Mouse (Mus musculus) CD4-positive helper T cell, adult 2 months (primary cell): Measurements from ENCODE around the gene Fam92b.

Experiments
- DNase-seq: peaks from one replicate; pipeline ENCODE4 v3.0.0-alpha.2; 2012; ENCODE audit warnings: low read depth, missing footprints, low spot score

The Fam92b gene

DNA sequence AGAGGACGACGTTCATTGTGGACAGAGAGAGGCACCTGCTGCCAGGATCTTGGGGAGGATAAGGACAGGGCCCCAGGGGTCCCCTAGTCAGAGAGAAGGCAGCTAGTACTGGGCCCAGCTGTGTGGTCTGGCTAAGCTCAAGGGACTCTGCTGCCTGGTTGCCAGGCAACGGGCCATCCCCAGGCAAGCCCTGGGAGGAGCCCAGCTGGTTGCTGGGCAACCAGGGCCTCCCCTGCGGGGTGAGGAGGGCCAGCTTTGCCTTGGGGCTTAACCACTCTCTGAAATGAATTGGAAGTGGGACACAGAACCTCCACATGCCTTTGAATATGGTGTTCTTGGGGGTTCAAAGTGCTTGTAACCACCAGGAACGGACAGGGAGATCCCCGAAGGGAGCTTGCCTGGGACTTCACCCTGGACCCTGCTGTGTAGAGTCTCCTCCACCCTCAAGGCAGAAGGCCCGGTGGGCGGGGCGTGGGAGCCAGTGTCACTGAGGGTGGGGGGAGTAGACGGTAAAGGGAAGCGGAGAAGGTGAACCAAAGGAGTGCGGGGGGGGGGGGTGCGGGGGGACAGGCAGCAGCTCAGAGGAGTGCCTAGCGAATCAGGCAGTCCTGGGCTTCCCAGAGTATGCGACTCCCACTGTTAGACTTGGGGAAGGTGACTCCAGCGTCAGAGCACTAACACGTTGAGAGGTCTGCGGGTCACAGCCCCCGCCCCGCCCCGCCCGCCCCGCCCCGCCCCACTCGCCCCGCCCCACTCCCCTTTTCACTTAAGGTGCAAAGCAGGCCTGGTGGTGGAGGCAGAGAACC lies at the start of gene Fam92b:
Fam92b (minus strand) TSS at position 149 of the 806 bp plus-strand sequence.
- DNase-seq = peak; percentile 48

DNA sequence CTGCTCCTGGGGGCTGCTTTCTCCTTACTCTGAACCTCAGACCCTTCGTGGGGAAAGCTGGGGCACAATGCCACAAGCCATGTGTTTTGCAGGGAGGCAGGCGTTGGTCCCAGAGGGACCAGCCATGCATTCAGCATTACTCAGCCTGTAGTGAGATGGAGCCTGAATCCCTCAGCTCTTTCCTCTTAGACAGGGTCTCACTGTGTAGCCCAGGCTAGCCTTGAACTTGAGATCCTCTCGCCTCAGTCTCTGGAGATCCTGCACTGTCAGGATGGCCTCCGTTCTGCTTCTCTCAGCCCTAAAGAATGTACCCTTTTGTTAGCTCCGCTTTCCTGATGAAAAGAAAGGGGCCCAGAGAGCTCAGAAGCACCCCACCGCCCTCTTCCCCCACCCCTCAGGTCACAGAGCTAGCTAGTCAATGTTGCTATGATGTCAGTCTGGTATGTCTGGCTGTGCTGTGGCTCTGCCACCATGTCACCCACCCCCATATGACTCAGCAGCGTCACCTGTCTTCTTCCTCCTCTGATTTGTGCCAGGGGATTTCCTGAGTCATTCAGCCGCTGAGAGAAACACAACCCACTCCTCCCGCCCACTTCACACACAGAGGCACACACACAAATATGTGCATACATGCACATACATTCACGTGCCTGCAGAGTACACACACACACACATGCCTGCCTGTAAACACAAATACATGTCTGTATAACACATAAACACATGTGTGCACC lies 48.3 kb upstream of the Fam92b start:
- DNase-seq = peak; percentile 57

DNA sequence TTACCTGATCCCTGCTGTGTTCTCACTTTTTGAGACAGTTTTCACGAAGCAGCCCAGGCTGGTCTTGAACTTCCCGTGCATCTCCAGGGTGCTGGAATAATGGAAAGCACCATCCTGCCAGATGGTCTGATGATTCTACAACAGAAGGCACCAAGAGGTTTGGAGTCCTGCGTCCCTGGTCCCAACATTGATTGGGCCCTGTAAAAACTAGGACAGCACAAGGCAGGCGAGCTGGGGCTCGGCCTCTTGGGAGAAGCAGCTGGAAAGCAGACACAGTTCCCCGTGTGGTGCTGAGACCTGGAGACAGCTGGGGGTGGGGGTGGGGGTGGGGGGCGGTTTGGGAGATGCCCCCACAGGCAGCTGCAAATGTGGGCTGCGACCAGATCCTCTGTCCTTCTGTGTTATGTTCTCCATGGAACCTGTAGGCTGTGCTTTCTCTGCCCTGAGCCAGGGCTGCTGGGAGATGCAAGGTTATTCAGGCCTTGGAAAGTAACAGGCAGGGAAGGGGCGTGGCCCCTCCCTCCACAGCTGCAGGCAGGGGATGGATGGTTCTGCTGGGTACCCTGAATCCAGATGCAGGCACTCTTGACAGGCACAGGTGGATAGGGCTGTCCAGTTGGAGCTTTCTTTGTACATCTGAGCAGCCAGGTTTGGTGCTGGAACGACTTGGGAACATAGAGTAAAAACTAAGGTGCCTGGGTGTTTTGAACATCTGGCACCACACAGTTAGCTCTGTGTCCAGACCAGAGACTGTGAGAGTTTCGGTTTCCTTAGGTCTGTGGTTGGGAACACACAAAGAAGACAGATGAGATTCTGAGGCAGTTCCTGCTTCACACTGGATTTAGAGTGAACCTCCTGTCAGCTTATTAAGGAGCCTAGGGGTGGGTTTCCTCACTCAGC lies 47.5 kb upstream of the Fam92b start:
- DNase-seq = no peak

DNA sequence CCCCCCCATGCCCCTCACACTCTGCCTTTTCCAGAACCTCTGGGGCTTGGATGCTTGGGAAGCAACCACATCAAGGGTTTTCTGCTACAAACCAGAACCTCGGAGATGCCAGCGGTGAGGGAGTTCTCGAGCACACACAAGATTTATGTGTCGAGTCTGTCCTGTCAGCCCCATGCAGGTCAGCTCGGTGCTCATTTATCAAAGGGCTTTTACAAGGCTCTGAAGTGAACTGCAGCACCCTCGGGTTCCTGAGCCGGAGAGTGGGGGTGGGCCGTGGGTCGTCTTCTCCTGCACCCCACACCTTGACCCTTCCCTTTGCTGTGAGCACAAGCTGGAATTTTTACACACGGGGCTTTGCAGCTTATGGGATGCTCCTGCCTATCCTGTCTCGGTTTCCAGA lies 45.3 kb upstream of the Fam92b start:
- no peak for DNase-seq

DNA sequence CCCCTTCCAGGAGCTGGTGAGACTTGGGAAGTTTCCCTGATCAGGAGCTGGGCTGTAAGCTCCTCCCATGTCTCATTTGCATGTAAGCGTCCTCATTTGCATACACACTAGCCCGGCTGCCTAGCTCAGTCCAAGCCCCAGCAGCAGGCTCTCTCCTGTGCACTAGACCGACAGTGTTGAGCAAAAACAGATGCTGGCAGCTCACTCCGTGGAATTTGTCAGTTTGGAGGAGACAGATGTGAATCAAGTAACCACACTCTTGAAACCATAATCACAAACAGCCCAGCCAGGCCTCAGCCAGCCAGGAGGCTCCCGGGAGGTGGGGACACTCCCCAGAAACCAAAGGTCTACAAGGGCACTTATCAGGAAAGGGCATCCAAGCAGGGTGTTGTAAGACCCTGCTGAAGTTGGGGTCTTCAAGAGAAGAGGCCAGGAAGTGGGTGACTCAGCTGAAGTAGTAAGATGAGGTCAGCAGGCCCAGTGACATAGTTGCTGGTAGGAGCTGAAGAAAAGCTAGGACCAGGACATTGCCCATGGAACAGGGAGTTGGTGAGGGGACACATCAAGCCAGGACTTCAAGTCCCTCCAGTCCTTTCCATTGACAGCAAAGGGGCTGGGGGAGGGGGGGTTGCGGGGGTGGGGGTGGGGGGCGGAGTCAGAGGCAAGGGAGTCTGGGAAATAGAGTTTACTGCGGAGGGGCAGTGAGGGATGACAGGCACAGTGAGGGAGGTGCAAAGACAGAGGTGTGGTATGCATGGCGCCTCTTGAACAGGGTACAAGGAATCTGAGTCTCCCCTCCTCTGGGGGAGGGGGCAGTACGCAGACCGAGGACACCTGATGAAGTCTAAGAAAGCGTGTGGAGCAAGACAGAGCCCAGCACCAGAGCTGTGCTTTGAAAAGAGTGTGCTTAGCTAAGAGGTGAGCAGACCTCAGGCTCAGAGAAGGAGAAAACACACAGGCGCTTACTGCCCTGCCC lies 39.9 kb upstream of the Fam92b start:
- DNase-seq = no peak

DNA sequence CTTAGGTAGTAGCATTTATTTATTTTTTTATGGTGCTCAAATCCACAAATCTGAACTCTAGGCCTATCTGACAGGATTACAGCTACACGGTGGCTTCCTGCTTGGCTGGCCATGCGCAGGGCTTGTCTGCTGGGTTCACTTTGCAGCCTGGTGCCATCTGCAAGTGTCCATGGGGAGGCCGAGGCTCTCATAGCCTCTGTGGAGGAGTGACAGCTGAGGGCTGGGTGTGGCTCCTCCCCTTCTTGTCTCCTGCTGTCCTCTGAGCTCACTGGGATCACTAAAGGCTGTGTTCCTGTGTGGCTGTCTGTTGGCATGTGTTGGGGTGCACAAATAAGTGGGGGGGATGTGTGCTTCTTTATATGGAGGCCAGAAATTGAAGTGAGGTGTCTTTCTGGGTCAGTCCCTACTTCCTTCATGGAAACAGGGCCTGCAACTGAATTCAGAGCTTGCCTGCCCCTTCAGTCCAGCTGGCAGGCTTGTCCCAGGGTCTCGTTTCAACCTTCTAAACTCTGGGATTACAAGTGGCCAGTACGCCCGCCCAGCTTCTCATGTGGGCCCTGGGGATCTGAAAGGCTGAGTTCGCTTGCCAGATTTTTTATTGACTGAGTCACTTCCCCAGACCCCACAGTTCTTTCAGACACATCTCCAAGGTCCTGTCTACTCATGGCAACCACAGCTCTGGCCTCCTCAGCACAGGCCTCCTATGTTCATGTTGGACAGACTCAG lies 38.3 kb upstream of the Fam92b start:
- DNase-seq = no peak

DNA sequence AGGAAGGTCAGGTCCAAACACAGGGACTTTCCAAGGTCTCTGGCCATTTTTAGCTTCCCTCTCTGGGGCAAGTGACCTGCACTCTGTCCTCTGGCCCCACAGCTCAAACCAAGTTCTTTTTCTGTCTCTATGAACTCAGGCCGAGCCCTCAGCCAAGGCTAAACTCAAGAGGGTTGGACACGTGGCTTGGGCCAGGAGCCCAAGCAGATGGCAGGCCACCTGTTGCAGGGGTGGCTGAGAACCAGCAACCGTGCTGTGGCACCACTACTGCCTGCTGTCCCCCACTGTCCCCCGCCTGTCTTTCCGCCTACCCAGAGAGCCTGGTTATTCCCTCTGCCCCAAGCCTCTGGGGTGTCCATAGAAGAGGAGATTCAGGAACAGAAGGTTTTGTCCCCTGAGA lies 36.7 kb upstream of the Fam92b start:
- DNase-seq = no peak

DNA sequence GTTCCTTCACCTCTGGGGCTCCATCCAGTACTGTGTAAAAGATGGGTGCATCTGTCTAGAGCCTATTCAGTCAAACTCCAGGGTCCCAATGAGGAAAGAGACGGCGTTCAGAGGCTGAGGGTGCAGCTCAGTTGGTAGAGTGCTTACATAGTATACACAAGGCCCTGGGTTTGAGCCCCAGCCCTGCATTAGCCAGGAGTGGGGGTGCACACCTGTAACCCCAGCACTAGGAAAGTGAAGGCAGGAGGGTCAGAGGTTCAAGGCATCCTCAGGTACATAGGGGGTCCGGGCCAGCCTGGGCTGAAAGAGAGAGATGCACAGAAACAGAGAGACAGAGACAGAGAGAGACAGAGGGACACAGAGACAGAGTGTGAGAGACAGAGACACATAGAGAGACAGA lies 36.0 kb upstream of the Fam92b start:
- no peak for DNase-seq

DNA sequence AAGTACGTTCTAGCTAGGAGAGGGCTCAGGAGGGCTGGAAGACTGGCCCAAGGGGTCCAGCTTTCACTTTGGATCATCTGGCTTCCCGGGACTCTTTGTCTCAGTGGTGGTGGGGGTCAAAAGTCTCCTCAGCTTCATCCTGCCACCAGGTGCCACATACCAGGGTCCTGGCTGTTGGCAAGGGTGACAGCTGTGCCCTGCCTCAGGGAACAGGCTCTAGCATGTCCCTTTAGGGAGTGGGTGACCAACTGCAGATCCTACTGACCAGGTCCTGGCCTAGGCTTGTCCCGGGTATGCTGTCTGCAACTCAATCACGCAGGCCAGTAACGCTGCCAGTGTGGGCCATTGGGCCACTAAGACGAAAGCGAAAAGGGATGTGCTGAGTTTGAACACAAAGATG lies 35.3 kb upstream of the Fam92b start:
- DNase-seq = no peak

DNA sequence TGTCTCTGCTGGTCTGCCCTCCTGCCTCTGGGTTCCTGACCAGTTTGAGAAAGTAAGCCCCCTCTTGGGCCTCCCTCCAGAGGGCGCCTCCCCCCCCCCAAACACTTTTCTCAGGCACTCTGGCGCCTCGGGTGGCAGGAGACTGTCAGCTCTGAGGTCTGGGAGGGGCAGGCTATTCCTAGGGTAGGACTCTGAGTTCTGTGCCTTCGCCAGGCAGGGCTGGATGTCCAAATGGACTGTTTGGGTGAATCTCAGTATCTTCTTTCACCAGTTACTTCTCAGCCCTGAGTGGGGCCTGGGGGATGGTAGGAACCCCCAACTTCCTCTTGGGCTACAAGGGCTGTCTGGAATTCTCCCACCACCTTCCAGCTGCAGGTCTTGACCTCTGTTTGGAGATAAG lies 34.1 kb upstream of the Fam92b start:
- DNase-seq = no peak

DNA sequence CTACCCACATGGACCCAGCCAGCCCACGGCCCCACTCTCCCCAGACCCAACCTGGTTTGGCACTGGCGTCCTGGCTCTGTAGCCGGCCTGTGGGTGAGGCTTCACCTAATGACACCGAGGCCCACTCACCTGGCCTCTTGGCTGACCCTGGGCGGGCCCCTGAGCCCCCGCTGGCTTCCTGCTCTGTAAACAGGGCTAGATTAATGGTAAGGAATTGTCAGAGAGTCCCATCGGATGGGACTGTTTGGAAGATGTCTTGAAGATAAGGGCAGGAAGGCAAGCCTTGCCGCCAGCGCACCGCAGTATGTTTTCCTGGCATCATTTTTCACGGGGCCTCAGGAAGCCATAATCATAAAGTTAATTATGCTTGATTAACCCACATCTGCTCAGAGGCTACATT lies 30.8 kb upstream of the Fam92b start:
- no peak for DNase-seq

DNA sequence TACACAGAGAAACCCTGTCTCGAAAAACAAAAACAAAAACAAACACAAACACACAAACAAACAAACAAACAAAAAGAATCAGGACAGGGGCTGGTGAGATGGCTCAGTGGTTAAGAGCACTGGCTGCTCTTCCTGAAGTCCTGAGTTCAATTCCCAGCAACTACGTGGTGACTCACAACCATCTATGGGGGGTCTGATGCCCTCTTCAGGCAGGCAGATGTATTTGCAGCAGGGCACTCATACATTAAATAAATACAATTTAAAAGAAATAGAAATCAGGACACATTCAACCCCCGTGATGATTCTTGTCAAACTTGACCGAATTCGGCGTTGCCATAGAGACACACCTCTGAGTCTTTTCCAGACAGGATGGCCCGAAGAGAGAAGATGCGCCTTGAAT lies 30.1 kb upstream of the Fam92b start:
- DNase-seq = no peak

DNA sequence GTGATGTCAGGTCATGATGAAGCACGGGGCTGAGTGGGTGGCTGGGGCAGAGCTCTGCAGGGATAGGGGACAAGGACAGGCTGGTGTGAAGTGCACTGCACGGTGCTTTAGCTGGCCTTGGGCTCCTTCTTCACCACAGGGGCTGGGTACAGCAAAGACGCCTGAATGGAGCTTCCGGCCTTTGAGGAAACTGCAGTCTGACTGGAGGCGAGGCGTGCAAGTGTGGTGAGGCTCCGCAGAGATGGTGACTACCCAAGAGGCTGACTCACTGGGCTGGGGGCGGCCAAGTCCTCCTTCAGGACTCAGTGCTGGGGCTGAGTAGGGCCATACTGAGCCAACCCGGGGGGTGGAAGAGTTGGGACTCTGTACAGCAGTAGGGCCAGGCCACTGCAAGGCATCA lies 28.6 kb upstream of the Fam92b start:
- no peak for DNase-seq

DNA sequence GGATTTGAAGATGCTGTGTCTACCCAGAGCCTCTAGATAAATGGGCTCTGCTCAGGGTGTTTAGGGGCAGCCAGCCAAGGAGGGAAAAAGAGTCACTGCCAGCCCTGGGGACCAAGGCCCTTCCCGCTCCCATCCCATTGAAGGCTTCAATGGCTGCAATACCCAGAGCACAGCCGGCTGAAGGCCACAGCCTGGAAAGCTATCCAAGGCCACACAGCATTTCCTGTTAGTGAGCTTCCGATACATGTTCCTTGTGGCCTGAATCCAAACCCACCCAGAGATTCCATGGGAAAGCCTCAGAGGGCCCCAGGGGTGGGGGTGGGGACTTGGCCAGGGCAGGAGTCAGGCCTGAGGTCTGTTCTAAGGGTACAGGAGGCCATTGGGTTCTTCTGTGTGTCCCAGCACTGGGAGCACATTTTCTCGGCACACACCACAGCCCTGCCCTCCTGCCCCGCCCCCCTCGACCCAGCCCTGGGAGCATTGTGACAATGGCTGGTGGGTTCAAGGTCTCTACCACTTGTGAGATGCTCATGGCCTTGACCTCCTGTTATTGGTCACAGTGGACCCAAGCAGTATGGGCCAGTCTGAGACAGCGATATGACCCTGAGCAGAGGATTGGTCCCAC lies 27.6 kb upstream of the Fam92b start:
- no peak for DNase-seq

DNA sequence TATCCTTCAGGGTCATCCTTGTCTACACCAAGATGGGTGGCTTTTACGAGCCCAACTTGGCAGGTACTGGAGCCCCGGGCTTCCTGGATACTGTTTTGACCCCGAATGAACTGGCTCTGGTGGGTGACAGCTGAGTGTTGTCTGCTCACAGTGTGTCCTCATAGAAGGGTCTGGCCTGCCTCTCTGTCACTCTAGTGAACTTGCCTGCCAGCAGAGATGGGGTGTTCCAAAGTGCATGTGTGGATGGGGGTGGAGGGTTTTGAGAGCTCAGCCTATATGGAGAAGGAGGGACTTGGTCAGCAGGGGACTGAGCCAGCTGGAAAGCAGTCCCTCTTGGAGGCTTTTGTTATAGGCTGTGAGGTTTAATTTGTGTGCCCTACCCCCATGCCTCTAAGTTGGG lies 25.3 kb upstream of the Fam92b start:
- no peak for DNase-seq

DNA sequence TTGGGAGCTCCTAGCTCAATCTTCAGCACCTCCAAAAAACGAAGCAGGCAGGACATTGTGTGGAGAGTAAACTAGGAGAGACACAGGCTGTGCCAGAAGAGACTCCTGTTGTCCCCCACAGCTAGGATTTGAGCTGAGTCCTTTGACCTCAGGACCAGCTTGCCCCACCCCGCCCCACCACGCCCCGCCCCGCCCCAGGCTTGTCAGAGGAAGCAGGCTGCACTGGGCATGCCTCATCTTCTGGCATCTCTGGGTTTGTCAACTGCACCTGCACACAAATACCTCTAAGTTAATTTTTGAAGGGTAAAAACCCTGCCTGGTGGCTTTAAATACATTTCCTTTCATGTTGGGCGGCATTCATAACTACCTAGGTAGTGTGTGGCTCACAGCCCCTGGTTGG lies 24.1 kb upstream of the Fam92b start:
- no peak for DNase-seq

DNA sequence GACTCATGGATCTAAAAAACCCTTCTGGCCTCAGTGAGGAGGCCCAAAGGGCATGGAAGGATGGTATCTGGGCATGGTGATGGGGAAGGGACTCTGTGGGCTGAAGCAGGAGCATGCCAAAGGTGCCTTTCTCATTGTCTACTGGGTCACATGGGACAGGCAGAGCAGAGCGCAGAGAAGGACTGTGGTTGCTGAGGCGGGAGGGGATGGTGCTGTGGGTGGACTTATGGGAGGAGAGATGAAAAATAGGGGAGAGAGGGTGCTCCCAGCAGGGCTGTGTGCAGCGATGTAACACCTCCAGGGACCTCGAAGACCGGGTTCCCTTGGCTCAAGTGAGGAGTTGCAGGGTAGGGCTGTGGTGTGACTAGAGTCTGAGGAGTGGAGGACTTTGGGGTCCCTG lies 14.9 kb upstream of the Fam92b start:
- no peak for DNase-seq

DNA sequence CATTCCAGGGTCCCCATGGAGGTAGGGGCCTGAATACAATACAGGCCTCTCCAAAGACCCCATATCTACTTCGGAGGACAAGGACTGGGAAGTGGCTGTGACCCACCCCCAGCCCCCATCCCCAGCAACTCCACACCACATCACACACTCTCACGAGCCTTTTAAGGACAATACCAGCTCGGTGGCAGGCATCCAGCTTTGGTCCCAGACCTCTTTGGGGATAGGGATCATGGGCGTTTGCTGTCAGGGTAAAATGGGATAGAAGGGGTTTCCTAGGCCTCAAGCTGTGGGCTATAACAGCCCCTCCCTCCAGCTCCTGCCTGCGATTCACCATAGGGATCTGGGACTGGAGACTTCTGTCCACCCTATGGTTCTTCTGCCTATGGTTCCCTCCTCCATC lies 14.4 kb upstream of the Fam92b start:
- DNase-seq = no peak

DNA sequence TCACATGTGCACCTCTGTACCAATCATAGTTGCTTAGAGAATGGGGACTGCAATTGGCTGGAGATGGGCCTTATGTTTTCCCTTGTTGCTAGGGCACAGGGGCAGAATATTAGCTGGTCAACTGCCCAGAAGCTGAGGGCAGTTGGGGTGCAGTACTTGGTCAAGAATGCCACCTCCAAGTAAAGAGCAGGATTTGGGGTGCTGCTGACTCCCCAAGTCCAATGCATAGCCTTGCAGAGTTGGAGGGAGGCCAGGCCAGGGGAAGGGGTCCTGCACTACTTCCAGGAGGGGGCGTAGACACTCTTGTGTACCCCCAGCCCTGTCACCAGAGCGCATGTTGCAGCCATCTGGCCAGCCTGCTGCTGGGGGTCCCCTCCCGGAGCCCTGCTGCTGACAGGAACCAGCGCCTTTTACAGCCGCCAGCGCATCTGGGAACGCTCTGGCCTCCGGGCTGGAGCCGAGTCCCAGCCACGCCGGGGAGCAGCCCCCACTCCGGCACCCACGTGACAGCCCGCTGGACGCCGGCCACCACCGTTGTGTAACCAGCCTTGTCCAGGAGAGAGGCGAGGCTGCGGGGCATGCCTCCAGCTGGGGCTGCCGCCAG lies 13.6 kb upstream of the Fam92b start:
- no peak for DNase-seq
